Mouse (Mus musculus) olfactory bulb, adult 2 months (tissue): ENCODE results near the gene Cbr2. TPM values are rescaled to one million over a fixed set of nuclear protein-coding genes. Genes with fewer than 3 reads are reported as not detected.

Experiments used
- H3K27ac ChIP-seq: fragments of 200-500 bp; 2 replicates; pipeline ENCODE4 v1.5.1; 2012; ENCODE audit warnings: low read depth, low read length; ENCODE audit not compliant: insufficient read depth
- H3K4me1 ChIP-seq: fragments of 200-500 bp; 2 replicates; pipeline ENCODE4 v1.6.1; 2012; ENCODE audit warnings: low read length; ENCODE audit not compliant: control insufficient read depth, insufficient read depth
- H3K4me3 ChIP-seq: fragments of 200-500 bp; 2 replicates; pipeline ENCODE4 v1.5.1; 2012; ENCODE audit warnings: mild to moderate bottlenecking, low read depth, low read length, moderate library complexity; ENCODE audit not compliant: insufficient read depth
- CTCF ChIP-seq: fragments of 200-500 bp; IDR thresholded peaks from 2 replicates; pipeline ENCODE4 v1.5.1; 2012; ENCODE audit warnings: low read depth, mild to moderate bottlenecking, low read length, moderate library complexity; ENCODE audit not compliant: insufficient read depth
- POLR2A ChIP-seq: fragments of 200-500 bp; IDR thresholded peaks from 2 replicates; pipeline ENCODE4 v1.6.1; 2012; ENCODE audit warnings: mild to moderate bottlenecking, low read depth, low read length, moderate library complexity; ENCODE audit not compliant: insufficient read depth
- WGBS: fragments of 180-500 bp; shearing (Covaris S2); methylation state at CpG from one replicate; pipeline ENCODE4 v1.1.7; 2018; 5-methylcytosine and 5-hydroxymethylcytosine counted together
- polyA plus RNA-seq: library from polyadenylated mRNA; stranded (reverse); fragments of >200 nt; gene quantifications from 2 replicates; pipeline ENCODE4 v1.2.4, GENCODE M21; 2012; ENCODE audit warnings: low replicate concordance; ENCODE audit not compliant: missing spikeins, insufficient read depth, insufficient read length

Cbr2 gene
- polyA plus RNA-seq, 1 experiment = not detected

GRCm38 (mm10) chr11:120722067-120722630, 9.8 kb downstream of the Cbr2 start:
- peak overlapping the region; percentile 66 for H3K4me3 ChIP-seq
- TF ChIP-seq POLR2A (no peak), CTCF (no peak)
- WGBS = 20% methylated on average over 21 of the region's 21 CpGs
- H3K27ac ChIP-seq = no peak overlapping the region
- peaks cover 27% of the 10 kb centered on the region for H3K4me1 ChIP-seq

- Histone ChIP-seq H3K4me3 (peak within 1 kb of the TSS; percentile 66), H3K27ac (no peak within 1 kb of the TSS), H3K4me1 (peaks cover 21% of the 10 kb centered on the region)
- TF ChIP-seq CTCF = no peak
- TF ChIP-seq POLR2A = 0 out of 2 replicates have a peak, but pooled peaks have one; percentile 23
- under 1% methylated on average over 90 of the region's 90 CpGs for WGBS
Measured at GRCm38 (mm10) chr11:120721124-120722066, 10.5 kb downstream of the Cbr2 start, which contains the start of gene Rac3. Rac3 (plus strand) TSS chr11:120721470.

GRCm38 (mm10) chr11:120720450-120720849, 11.5 kb downstream of the Cbr2 start:
- H3K4me1 ChIP-seq = peaks cover 18% of the 10 kb centered on the region
- TF ChIP-seq POLR2A (no peak), CTCF (peak; percentile 66; the same call in 1 of the 2 replicates)
- H3K27ac ChIP-seq = no peak overlapping the region
- H3K4me3 ChIP-seq = peak overlapping the region; percentile 66
- WGBS = 9% methylated on average over 17 of the region's 17 CpGs

DNA sequence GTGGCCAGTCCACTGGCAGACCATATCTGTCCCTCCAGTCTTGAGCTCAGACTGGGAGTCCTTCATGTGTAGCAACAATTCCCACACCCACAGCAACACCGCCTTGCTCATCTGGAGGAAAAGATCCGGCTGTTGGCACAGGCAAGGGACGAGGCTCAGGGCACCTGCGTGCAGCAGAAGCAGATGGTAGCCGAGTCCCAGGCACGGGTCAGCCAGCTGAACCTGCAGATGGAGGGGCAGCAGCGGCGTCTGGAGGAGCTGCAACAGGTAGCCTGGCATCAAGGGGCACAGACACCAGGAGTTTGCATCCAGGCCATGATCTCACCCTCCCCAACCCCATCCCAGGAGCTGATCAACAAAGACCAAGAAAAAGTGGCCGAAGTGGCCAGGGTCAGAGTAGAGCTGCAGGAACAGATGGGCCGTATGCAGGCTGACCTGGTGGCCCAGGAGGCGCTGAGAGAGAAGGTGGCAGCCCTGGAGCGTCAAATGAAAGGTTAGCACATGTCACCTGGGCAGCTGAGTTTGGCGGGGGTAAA, 12.0 kb downstream of the Cbr2 start:
- H3K4me1 ChIP-seq = peaks cover 19% of the 10 kb centered on the region

GRCm38 (mm10) chr11:120719242-120719641, 12.7 kb downstream of the Cbr2 start:
- H3K4me1 ChIP-seq = peaks cover 26% of the 10 kb centered on the region
- 95% methylated on average over 9 of the region's 9 CpGs for WGBS
- no peak overlapping the region for H3K4me3 ChIP-seq
- TF ChIP-seq POLR2A (no peak), CTCF (no peak)
- no peak overlapping the region for H3K27ac ChIP-seq

More for the DNA sequence above, 12.0 kb downstream of the Cbr2 start:
- WGBS = 89% methylated on average over 13 of the region's 13 CpGs
- no peak overlapping the region for H3K27ac ChIP-seq
- H3K4me3 ChIP-seq = no peak overlapping the region
- TF ChIP-seq POLR2A (no peak), CTCF (no peak)

DNA sequence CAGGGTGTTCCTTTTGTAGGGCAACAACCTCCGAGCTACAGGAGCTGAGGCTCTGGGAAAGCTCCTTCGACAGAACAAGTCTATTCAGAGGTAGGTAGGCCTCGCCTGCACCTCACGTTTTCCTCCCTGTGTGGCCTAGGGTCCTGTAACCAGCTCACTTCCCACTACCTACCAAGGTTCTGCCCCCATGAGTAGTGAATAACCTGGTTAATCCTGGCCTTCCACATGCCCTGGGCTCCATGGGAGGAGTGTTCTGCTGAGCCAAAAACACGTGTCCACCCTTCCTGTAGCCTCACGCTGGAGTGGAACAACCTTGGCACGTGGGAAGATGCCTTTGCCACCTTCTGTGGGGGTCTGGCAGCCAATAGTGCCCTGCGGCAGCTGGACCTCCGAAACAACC, 16.8 kb downstream of the Cbr2 start:
- TF ChIP-seq POLR2A (no peak), CTCF (no peak)
- H3K4me3 ChIP-seq = no peak overlapping the region
- H3K4me1 ChIP-seq = peaks cover 23% of the 10 kb centered on the region
- 86% methylated on average over 9 of the region's 9 CpGs for WGBS
- no peak overlapping the region for H3K27ac ChIP-seq

GRCm38 (mm10) chr11:120714546-120714945, 17.4 kb downstream of the Cbr2 start:
- no peak for TF ChIP-seq POLR2A
- no peak for TF ChIP-seq CTCF
- Histone ChIP-seq H3K4me1 (peaks cover 23% of the 10 kb centered on the region), H3K27ac (no peak overlapping the region), H3K4me3 (peak overlapping the region; percentile 74)
- WGBS = 53% methylated on average over 10 of the region's 10 CpGs

DNA sequence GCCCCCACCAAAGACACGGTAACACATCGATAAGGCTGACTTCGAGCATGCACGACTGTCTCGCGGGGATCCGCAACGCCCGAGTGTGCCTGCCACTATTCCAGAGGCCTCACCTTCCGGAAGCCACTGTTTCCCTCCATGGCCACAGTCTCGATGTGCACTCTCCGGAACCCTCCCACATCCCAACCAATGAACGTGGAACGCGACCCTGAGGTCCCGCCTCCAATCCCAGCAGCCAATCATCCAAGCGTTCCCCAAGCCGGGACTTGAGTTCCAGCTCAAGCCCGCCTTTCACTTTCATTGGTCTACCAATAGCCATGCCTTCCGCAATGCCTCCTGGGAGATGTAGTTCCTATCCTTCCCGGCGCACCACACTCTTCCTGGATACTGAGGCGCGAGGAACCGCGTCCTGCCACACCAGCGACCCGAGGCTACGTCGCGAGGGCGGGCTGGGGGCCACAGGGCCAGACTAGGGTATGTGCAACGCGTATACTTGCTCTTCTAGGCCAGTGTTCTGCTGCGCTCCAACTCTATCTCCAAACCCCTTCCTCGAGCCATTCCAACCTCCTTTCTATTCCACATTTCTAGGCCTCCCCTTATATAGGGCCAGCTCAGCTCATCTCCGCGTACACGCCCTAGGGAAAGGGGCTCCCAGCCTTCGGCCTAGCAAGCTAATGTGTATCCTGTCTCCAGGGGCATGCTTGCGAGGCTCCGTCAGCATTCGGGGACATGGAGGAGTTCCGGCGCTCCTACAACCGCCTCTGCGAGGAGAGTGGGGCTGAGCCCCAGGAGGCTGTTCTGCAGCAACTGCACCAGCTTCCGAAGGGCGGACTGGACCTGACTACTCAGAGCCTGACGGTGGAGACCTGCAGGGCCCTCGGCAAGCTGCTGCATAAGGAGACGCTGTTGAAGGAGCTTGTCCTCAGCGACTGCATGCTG, 18.1 kb downstream of the Cbr2 start, which contains the start of the genes Cenpx and Lrrc45:
TSS of gene Cenpx (minus strand) at position 159 of the 939 bp plus-strand sequence.
TSS of gene Lrrc45 (plus strand) at position 346 of the 939 bp plus-strand sequence.
- under 1% methylated on average over 53 of the region's 53 CpGs for WGBS
- TF ChIP-seq POLR2A (peak; percentile 32; the same call in 1 of the 2 replicates), CTCF (no peak)
- no peak within 1 kb of the TSS for H3K27ac ChIP-seq
- peak within 1 kb of the TSS; percentile 74 for H3K4me3 ChIP-seq
- peaks cover 23% of the 10 kb centered on the region for H3K4me1 ChIP-seq
